Mouse (Mus musculus): ENCODE measurements around the gene Unc13d.

- TF ChIP-seq POLR2AphosphoS2 (IDR thresholded peaks at IDR 0.05; ENCODE audit: insufficient read length, low read depth) = no peak
- no peak for TF ChIP-seq POLR2A (IDR thresholded peaks at IDR 0.05; ENCODE audit: insufficient read length, low read depth)
- TF ChIP-seq REST (IDR thresholded peaks at IDR 0.05; ENCODE audit: insufficient read depth, insufficient read length) = no peak
- no peak for TF ChIP-seq MYOD1 (IDR thresholded peaks at IDR 0.05; ENCODE audit: control insufficient read depth in 1 of 3, insufficient read length in 2 of 3, low read depth in 2 of 3)
- no peak for TF ChIP-seq MAX (IDR thresholded peaks at IDR 0.05; ENCODE audit: low read depth)
- no peak for TF ChIP-seq MYOG (IDR thresholded peaks at IDR 0.05; ENCODE audit: control insufficient read depth in 1 of 3, insufficient read depth in 1 of 3, insufficient read length in 2 of 3, low read depth in 2 of 3)
- no peak for TF ChIP-seq TCF12 (IDR thresholded peaks at IDR 0.05; ENCODE audit: insufficient read depth, poor library complexity, severe bottlenecking)
- no peak for TF ChIP-seq SRF (IDR thresholded peaks at IDR 0.05; ENCODE audit: control insufficient read depth, insufficient read length, low read depth)
Measured at GRCm38 (mm10) chr11:116028177-116028865, 49.4 kb downstream of the Unc13d start.
